Mouse (Mus musculus) B cell, adult (primary cell): Measurements from ENCODE around the gene Psma1. TPM values are rescaled to one million over a fixed set of nuclear protein-coding genes. Genes with fewer than 3 reads are reported as not detected.

Experiments used
- total RNA-seq: library from RNA; stranded (reverse); gene quantifications from 4 replicates; pipeline ENCODE4 v1.2.4, GENCODE M21; 2023; ENCODE audit not compliant: inconsistent age

Psma1 gene
- 106 to 119 TPM (median 111 TPM) in 4 replicates for total RNA-seq

GRCm38 (mm10) chr7:114276005-114276752 is at the start of gene Psma1:
Psma1 (minus strand) TSS chr7:114276118.

GRCm38 (mm10) chr7:114253885-114254833 is 21.8 kb downstream of the Psma1 start, which contains the start of gene Copb1:
Copb1 (minus strand) TSS chr7:114254711.

Other genes starting within 250 kb of the Psma1 start
- gene Rras2, start 158.3 kb downstream of the Psma1 start, total RNA-seq, result 58.8 to 60.8 TPM (median 59.3 TPM) in 4 replicates
- 81.2 to 90.9 TPM (median 89.1 TPM) in 4 replicates for gene Copb1, start 21.4 kb downstream of the Psma1 start, total RNA-seq
- gene Pde3b, start 139.2 kb upstream of the Psma1 start, total RNA-seq, result 40.3 to 62.2 TPM (median 45.1 TPM) in 4 replicates